Mouse (Mus musculus) left cerebral cortex, adult 8-10 months (tissue): ENCODE results near the gene Fmo5. TPM values are rescaled to one million over a fixed set of nuclear protein-coding genes. Genes with fewer than 3 reads are reported as not detected.

Experiments
- DNase-seq, 2 experiments: peaks; one replicate each; pipeline ENCODE4 v3.0.0; 2022; ENCODE audit warnings: low spot score in 2 of 2
- total RNA-seq, 4 experiments: library from RNA; stranded (reverse); gene quantifications; 2 replicates each; pipeline ENCODE4 v1.2.4; 2022

The Fmo5 gene
- 1 to 10 TPM; 4.2 to 4.8 (median 4.3) TPM for total RNA-seq

- no peak for DNase-seq
These were observed at the start of gene Fmo5 for GRCm38 (mm10) chr3:97628391-97629001. TSS of gene Fmo5 (plus strand) at chr3:97628804.

GRCm38 (mm10) chr3:97585383-97586160 is 43.0 kb upstream of the Fmo5 start:
- peak; percentile 54 to 59 for DNase-seq

GRCm38 (mm10) chr3:97587656-97588055 is 40.9 kb upstream of the Fmo5 start:
- no peak for DNase-seq

- no peak for DNase-seq
These were observed 37.9 kb upstream of the Fmo5 start for GRCm38 (mm10) chr3:97590699-97591098.

- DNase-seq = no peak
These were observed 35.5 kb upstream of the Fmo5 start for GRCm38 (mm10) chr3:97593089-97593488.

GRCm38 (mm10) chr3:97594140-97594539 is 34.5 kb upstream of the Fmo5 start:
- DNase-seq = no peak

- DNase-seq = no peak
These were observed 33.5 kb upstream of the Fmo5 start for GRCm38 (mm10) chr3:97595066-97595465.

- DNase-seq = no peak
These were observed 31.8 kb upstream of the Fmo5 start for GRCm38 (mm10) chr3:97596796-97597195.

GRCm38 (mm10) chr3:97600050-97600832 is 28.4 kb upstream of the Fmo5 start:
- DNase-seq = no peak

- no peak for DNase-seq
These were observed 19.3 kb upstream of the Fmo5 start for GRCm38 (mm10) chr3:97609201-97609844.

- DNase-seq = peak; percentile 81 to 87
These were observed 18.7 kb upstream of the Fmo5 start, which contains the start of gene Chd1l for GRCm38 (mm10) chr3:97609845-97610410. TSS of gene Chd1l (minus strand) at chr3:97610203.

GRCm38 (mm10) chr3:97611021-97611420 is 17.6 kb upstream of the Fmo5 start:
- DNase-seq = no peak

GRCm38 (mm10) chr3:97615154-97615553 is 13.4 kb upstream of the Fmo5 start:
- DNase-seq = no peak

- DNase-seq = no peak
These were observed 12.7 kb upstream of the Fmo5 start for GRCm38 (mm10) chr3:97615933-97616332.

GRCm38 (mm10) chr3:97617091-97617825 is 11.3 kb upstream of the Fmo5 start:
- DNase-seq = no peak

- no peak for DNase-seq
These were observed 10.7 kb upstream of the Fmo5 start for GRCm38 (mm10) chr3:97617899-97618298.

- DNase-seq = no peak
These were observed 7.9 kb upstream of the Fmo5 start for GRCm38 (mm10) chr3:97620657-97621056.

- DNase-seq = no peak
These were observed 4.0 kb upstream of the Fmo5 start for GRCm38 (mm10) chr3:97624611-97625010.

- no peak for DNase-seq
These were observed 711 bp upstream of the Fmo5 start for GRCm38 (mm10) chr3:97627893-97628292.

- no peak for DNase-seq
These were observed 1.3 kb downstream of the Fmo5 start for GRCm38 (mm10) chr3:97629941-97630340.

GRCm38 (mm10) chr3:97630746-97631145 is 2.1 kb downstream of the Fmo5 start:
- no peak for DNase-seq
